Mouse (Mus musculus): ENCODE measurements around the gene Fastk. TPM values are rescaled to one million over a fixed set of nuclear protein-coding genes. Genes with fewer than 3 reads are reported as not detected.
A peak's percentile ranks its signal among the peaks of the same experiment; 100 is the strongest.

The Fastk gene
- polyA plus RNA-seq, 1 experiment, result 230 TPM

- H3K27me3 ChIP-seq (ENCODE audit: control insufficient read depth, insufficient read depth, low read length), result no peaks in the 10 kb centered on the region
- peaks cover 23% of the 10 kb centered on the region for H3K4me1 ChIP-seq (ENCODE audit: control insufficient read depth, insufficient read depth, insufficient read length, low read length)
- WGBS, result 84% methylated on average over 12 of the region's 12 CpGs
- H3K27ac ChIP-seq (ENCODE audit: insufficient read depth, low read depth, low read length), result peak overlapping the region; percentile 72; the same call in 1 of the 2 replicates
- TF ChIP-seq CTCF (IDR thresholded peaks at IDR 0.05; ENCODE audit: extremely low read depth, insufficient read length, insufficient replicate concordance, low read depth, low read length), result no peak
- no peak for TF ChIP-seq POLR2A (IDR thresholded peaks at IDR 0.05; ENCODE audit: low read depth, low read length)
- peaks cover 37% of the 10 kb centered on the region for H3K36me3 ChIP-seq (ENCODE audit: control insufficient read depth, insufficient read depth, low read length)
- H3K4me3 ChIP-seq (ENCODE audit: low read depth, low read length), result peak overlapping the region; percentile 97
Measured at GRCm38 (mm10) chr5:24443927-24444326, 1.2 kb downstream of the Fastk start.

GRCm38 (mm10) chr5:24443204-24443603 lies 1.9 kb downstream of the Fastk start:
- Histone ChIP-seq H3K27ac (ENCODE audit: insufficient read depth, low read depth, low read length) (no peak overlapping the region), H3K27me3 (ENCODE audit: control insufficient read depth, insufficient read depth, low read length) (no peaks in the 10 kb centered on the region), H3K36me3 (ENCODE audit: control insufficient read depth, insufficient read depth, low read length) (peaks cover 43% of the 10 kb centered on the region), H3K4me3 (ENCODE audit: low read depth, low read length) (no peak overlapping the region), H3K4me1 (ENCODE audit: control insufficient read depth, insufficient read depth, insufficient read length, low read length) (peaks cover 23% of the 10 kb centered on the region)
- WGBS, result 84% methylated on average over 7 of the region's 7 CpGs
- TF ChIP-seq CTCF (IDR thresholded peaks at IDR 0.05; ENCODE audit: extremely low read depth, insufficient read length, insufficient replicate concordance, low read depth, low read length) (no peak), POLR2A (IDR thresholded peaks at IDR 0.05; ENCODE audit: low read depth, low read length) (no peak)

DNA sequence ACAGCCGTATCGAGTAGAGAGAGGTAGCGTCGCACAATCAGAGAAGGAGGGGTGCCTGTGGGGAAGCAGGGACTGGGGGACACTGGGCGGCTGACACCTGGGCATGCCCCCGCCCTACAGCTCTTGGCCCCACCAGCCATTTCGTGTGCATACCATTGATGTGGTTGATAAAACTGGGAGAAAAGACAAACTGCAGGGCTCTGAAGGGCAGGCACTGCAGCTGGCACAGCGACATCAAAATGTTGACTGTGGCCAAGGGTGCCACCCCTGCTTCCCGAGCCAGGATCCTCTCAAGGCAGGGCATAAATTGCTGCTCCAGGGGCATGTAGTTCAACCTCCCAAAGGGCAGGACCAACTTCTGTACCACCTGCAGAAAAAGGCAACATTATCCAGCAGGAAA lies 3.1 kb downstream of the Fastk start:
- Histone ChIP-seq H3K27me3 (ENCODE audit: control insufficient read depth, insufficient read depth, low read length) (no peaks in the 10 kb centered on the region), H3K36me3 (ENCODE audit: control insufficient read depth, insufficient read depth, low read length) (peaks cover 48% of the 10 kb centered on the region), H3K4me3 (ENCODE audit: low read depth, low read length) (no peak overlapping the region), H3K4me1 (ENCODE audit: control insufficient read depth, insufficient read depth, insufficient read length, low read length) (peaks cover 19% of the 10 kb centered on the region), H3K27ac (ENCODE audit: insufficient read depth, low read depth, low read length) (no peak overlapping the region)
- 68% methylated on average over 9 of the region's 9 CpGs for WGBS
- TF ChIP-seq POLR2A (IDR thresholded peaks at IDR 0.05; ENCODE audit: low read depth, low read length) (no peak), CTCF (IDR thresholded peaks at IDR 0.05; ENCODE audit: extremely low read depth, insufficient read length, insufficient replicate concordance, low read depth, low read length) (no peak)

GRCm38 (mm10) chr5:24441187-24441586 lies 3.9 kb downstream of the Fastk start:
- Histone ChIP-seq H3K27me3 (ENCODE audit: control insufficient read depth, insufficient read depth, low read length) (no peaks in the 10 kb centered on the region), H3K4me1 (ENCODE audit: control insufficient read depth, insufficient read depth, insufficient read length, low read length) (peaks cover 15% of the 10 kb centered on the region), H3K4me3 (ENCODE audit: low read depth, low read length) (no peak overlapping the region), H3K36me3 (ENCODE audit: control insufficient read depth, insufficient read depth, low read length) (peaks cover 56% of the 10 kb centered on the region), H3K27ac (ENCODE audit: insufficient read depth, low read depth, low read length) (no peak overlapping the region)
- 91% methylated on average over 8 of the region's 8 CpGs for WGBS
- TF ChIP-seq POLR2A (IDR thresholded peaks at IDR 0.05; ENCODE audit: low read depth, low read length), result no peak
- TF ChIP-seq CTCF (IDR thresholded peaks at IDR 0.05; ENCODE audit: extremely low read depth, insufficient read length, insufficient replicate concordance, low read depth, low read length), result no peak

- Histone ChIP-seq H3K4me3 (ENCODE audit: low read depth, low read length) (no peak overlapping the region), H3K4me1 (ENCODE audit: control insufficient read depth, insufficient read depth, insufficient read length, low read length) (peaks cover 4% of the 10 kb centered on the region; the same call in 1 of the 2 replicates), H3K36me3 (ENCODE audit: control insufficient read depth, insufficient read depth, low read length) (peaks cover 84% of the 10 kb centered on the region), H3K27me3 (ENCODE audit: control insufficient read depth, insufficient read depth, low read length) (no peaks in the 10 kb centered on the region), H3K27ac (ENCODE audit: insufficient read depth, low read depth, low read length) (no peak overlapping the region)
- whole genome bisulfite sequencing, result 92% methylated on average over 8 of the region's 8 CpGs
- TF ChIP-seq CTCF (IDR thresholded peaks at IDR 0.05; ENCODE audit: extremely low read depth, insufficient read length, insufficient replicate concordance, low read depth, low read length), result no peak
- no peak for TF ChIP-seq POLR2A (IDR thresholded peaks at IDR 0.05; ENCODE audit: low read depth, low read length)
Measured at GRCm38 (mm10) chr5:24433993-24434392, 11.1 kb downstream of the Fastk start.

DNA sequence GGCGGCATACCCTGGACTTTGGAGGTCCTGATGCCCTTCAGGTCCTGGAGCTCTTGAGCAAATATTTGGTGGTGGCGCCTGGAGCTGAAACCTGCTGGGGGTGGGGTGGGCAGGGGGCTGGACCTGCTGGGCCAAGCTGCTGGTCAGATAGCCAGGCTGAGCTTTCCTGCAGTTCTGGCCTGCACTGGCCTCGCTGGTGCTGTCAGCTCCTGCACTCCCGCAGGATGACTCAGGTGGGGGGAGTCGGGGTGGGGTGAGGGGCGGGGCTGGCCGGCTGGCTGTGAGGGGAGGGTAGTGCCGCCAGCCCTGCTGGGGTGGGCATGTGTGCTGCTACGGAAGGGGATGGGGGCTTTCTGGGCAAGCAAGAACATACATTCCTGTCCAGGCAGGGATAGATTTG lies 16.5 kb downstream of the Fastk start:
- TF ChIP-seq CTCF (IDR thresholded peaks at IDR 0.05; ENCODE audit: extremely low read depth, insufficient read length, insufficient replicate concordance, low read depth, low read length) (no peak), POLR2A (IDR thresholded peaks at IDR 0.05; ENCODE audit: low read depth, low read length) (no peak)
- peaks cover 40% of the 10 kb centered on the region for H3K36me3 ChIP-seq (ENCODE audit: control insufficient read depth, insufficient read depth, low read length)
- H3K27ac ChIP-seq (ENCODE audit: insufficient read depth, low read depth, low read length), result peak overlapping the region; percentile 68
- WGBS, result 19% methylated on average over 9 of the region's 9 CpGs
- H3K4me3 ChIP-seq (ENCODE audit: low read depth, low read length), result peak overlapping the region; percentile 63
- peaks cover 28% of the 10 kb centered on the region for H3K4me1 ChIP-seq (ENCODE audit: control insufficient read depth, insufficient read depth, insufficient read length, low read length)
- no peaks in the 10 kb centered on the region for H3K27me3 ChIP-seq (ENCODE audit: control insufficient read depth, insufficient read depth, low read length)

DNA sequence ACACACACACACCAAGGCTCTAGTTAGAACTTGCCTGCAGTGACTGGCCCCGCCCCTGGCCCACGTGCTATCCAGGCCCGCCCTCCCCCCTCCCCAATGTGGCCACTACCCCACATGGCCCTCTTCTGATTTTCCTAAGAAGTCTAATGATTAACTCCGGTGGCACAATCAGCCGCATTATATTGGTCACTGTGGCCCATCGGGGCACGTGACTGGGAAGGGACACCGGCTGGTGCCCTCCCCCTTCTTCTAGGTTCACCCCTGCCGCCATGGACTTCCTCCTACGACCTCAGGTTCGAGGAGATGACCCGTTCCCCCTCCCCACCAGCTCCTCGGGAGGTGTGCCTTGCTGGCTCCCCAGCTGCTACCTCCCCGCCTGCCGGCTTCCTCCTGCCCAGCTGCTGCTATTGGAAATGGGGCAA lies 17.1 kb downstream of the Fastk start:
- 20% methylated on average over 15 of the region's 15 CpGs for WGBS
- H3K27ac ChIP-seq (ENCODE audit: insufficient read depth, low read depth, low read length), result peak overlapping the region; percentile 68
- H3K4me1 ChIP-seq (ENCODE audit: control insufficient read depth, insufficient read depth, insufficient read length, low read length), result peaks cover 28% of the 10 kb centered on the region
- peaks cover 34% of the 10 kb centered on the region for H3K36me3 ChIP-seq (ENCODE audit: control insufficient read depth, insufficient read depth, low read length)
- no peaks in the 10 kb centered on the region for H3K27me3 ChIP-seq (ENCODE audit: control insufficient read depth, insufficient read depth, low read length)
- TF ChIP-seq POLR2A (IDR thresholded peaks at IDR 0.05; ENCODE audit: low read depth, low read length) (no peak), CTCF (IDR thresholded peaks at IDR 0.05; ENCODE audit: extremely low read depth, insufficient read length, insufficient replicate concordance, low read depth, low read length) (no peak)
- peak overlapping the region; percentile 63 for H3K4me3 ChIP-seq (ENCODE audit: low read depth, low read length)

Data from small intestine, adult 2 months (tissue).